ENCODE assay signal across 10 mouse cellular contexts in the genomic region with DNA sequence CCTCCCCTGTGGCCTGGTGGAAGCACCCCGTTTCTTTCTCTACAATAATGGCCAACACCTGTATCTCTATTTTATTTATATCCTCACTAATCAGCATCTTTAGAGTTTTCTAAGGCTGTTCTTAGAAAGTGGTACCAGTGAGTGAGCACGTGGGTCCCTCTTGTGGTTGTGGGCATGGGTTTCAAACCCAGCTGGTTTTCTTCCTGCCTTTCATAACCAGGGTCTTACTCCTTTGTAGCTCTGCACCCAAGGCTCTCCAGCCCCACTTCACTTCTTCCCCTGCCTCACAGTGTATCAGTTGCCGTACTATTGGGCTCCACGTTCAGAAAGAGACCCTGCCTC.
DNase-seq lines count a peak whose midpoint lies in the region; ATAC-seq and TF ChIP-seq lines count a peak whose summit lies in the region.
"Had no signal": no experiment of that assay in that cellular context is flagged by ENCODE, and none has a peak within 500 bp of the region (broad histone marks: within the 10 kb centered on the region; RNA-seq: fewer than 3 reads in every experiment).

No protein-coding gene starts in this region.

- 51% methylated on average over 4 of the region's 4 CpGs for WGBS in kidney, adult 2 months
- 54% methylated on average over 4 of the region's 4 CpGs for WGBS in kidney, embryonic 16.5 days
- WGBS in heart, embryonic 11.5 days (ENCODE audit: insufficient replicate concordance): 64% methylated on average over 4 of the region's 4 CpGs

- H3K27me3 ChIP-seq in kidney, adult 2 months (replicated peaks; ENCODE audit: control insufficient read depth, insufficient read depth, low read length): no peaks in the 10 kb centered on the region
- H3K27me3 ChIP-seq in kidney, embryonic 16.5 days (ENCODE audit: insufficient read depth, low read length): no peaks in the 10 kb centered on the region
- no peaks in the 10 kb centered on the region for H3K27me3 ChIP-seq in heart, embryonic 11.5 days (ENCODE audit: control insufficient read depth, insufficient read depth, low read length)
- H3K27me3 ChIP-seq: liver, embryonic 15.5 days had no signal

- H3K4me2 ChIP-seq in kidney, embryonic 16.5 days (replicated peaks; ENCODE audit: low read depth, low read length): no peak overlapping the region
- no peak overlapping the region for H3K4me2 ChIP-seq in heart, embryonic 11.5 days
- H3K4me2 ChIP-seq: liver, embryonic 15.5 days had no signal

- H3K4me3 ChIP-seq in kidney, adult 2 months (ENCODE audit: insufficient read depth, low read depth, low read length): no peak overlapping the region
- no peak overlapping the region for H3K4me3 ChIP-seq in kidney, embryonic 16.5 days (ENCODE audit: low read length)
- no peak overlapping the region for H3K4me3 ChIP-seq in heart, embryonic 11.5 days (ENCODE audit: low read depth, low read length)
- H3K4me3 ChIP-seq: liver, embryonic 15.5 days had no signal

- DNase-seq in kidney, adult 2 months: no peak
- peak; percentile 18 for DNase-seq in right cerebral cortex, postnatal 14 days
- DNase-seq in right cerebral cortex, adult 18-20 months: no peak
- DNase-seq in induced T-regulatory cell, adult 2 months (ENCODE audit: low read depth): peak; percentile 16
- DNase-seq in thymus, postnatal 36 days: peak; percentile 21 to 24
- no peak for DNase-seq in heart, postnatal 36 days
- DNase-seq: heart, postnatal 4 days had no signal

- no peaks in the 10 kb centered on the region for H3K36me3 ChIP-seq in kidney, adult 2 months (ENCODE audit: control insufficient read depth, insufficient read depth, low read length)
- no peaks in the 10 kb centered on the region for H3K36me3 ChIP-seq in kidney, embryonic 16.5 days (ENCODE audit: insufficient read depth, low read length)
- H3K36me3 ChIP-seq in heart, embryonic 11.5 days (ENCODE audit: control insufficient read depth, insufficient read depth, low read length): no peaks in the 10 kb centered on the region
- H3K36me3 ChIP-seq: liver, embryonic 15.5 days had no signal

- no peaks in the 10 kb centered on the region for H3K4me1 ChIP-seq in kidney, adult 2 months (ENCODE audit: control insufficient read depth, insufficient read depth, low read length)
- no peaks in the 10 kb centered on the region for H3K4me1 ChIP-seq in kidney, embryonic 16.5 days (ENCODE audit: insufficient read depth, low read length)
- H3K4me1 ChIP-seq in heart, embryonic 11.5 days (ENCODE audit: control insufficient read depth, insufficient read depth, low read length): no peaks in the 10 kb centered on the region
- H3K4me1 ChIP-seq: liver, embryonic 15.5 days had no signal

- peaks cover 2% of the 10 kb centered on the region; the same call in 1 of the 2 replicates for H3K9me3 ChIP-seq in kidney, embryonic 16.5 days (ENCODE audit: low read length)
- no peaks in the 10 kb centered on the region for H3K9me3 ChIP-seq in heart, embryonic 11.5 days (replicated peaks; ENCODE audit: control insufficient read depth, low read length)
- H3K9me3 ChIP-seq: liver, embryonic 15.5 days had no signal

- no peak for TF ChIP-seq POLR2A in kidney, adult 2 months (IDR thresholded peaks at IDR 0.05; ENCODE audit: low read depth, low read length)

- no peak overlapping the region for H3K9ac ChIP-seq in kidney, embryonic 16.5 days (replicated peaks; ENCODE audit: low read length)
- H3K9ac ChIP-seq in heart, embryonic 11.5 days (ENCODE audit: low read depth, low read length): no peak overlapping the region
- H3K9ac ChIP-seq: liver, embryonic 15.5 days had no signal

- no peak for ATAC-seq in kidney, embryonic 16.5 days (ENCODE audit: low FRiP score, low TSS enrichment)
- ATAC-seq in heart, embryonic 11.5 days (replicated peaks; ENCODE audit: insufficient number of reproducible peaks, low FRiP score, low TSS enrichment): no peak

- intact Hi-C loops in heart, postnatal 36 days (cut with DNase I): loop anchor here (5.0 to 10.0 kb wide), 2 partner anchors 1587 to 1745 kb away; no protein-coding TSS in a partner anchor

- H3K27ac ChIP-seq in kidney, adult 2 months (ENCODE audit: insufficient read depth, low read depth, low read length): no peak overlapping the region
- no peak overlapping the region for H3K27ac ChIP-seq in kidney, embryonic 16.5 days (ENCODE audit: low read length)
- H3K27ac ChIP-seq in heart, embryonic 11.5 days (ENCODE audit: low read depth, low read length): no peak overlapping the region
- H3K27ac ChIP-seq: liver, embryonic 15.5 days had no signal

- 0 out of 2 replicates have a peak, but pooled peaks have one; percentile 11 for TF ChIP-seq CTCF in kidney, adult 2 months (conservative IDR thresholded peaks at IDR 0.05; ENCODE audit: insufficient read depth, insufficient read length, low read depth, low read length)

Comparison
In these comparisons a context has a peak if more than half of its experiments do, and no peak if none do; other contexts are left out.
1. DNase-seq: peak in right cerebral cortex, postnatal 14 days (single experiment), induced T-regulatory cell, adult 2 months (single experiment) and thymus, postnatal 36 days (2 of 2); none in kidney, adult 2 months (single experiment), right cerebral cortex, adult 18-20 months (single experiment) and heart, postnatal 36 days (0 of 2).